9 mouse cellular contexts compared by ENCODE assay signal in the genomic region with DNA sequence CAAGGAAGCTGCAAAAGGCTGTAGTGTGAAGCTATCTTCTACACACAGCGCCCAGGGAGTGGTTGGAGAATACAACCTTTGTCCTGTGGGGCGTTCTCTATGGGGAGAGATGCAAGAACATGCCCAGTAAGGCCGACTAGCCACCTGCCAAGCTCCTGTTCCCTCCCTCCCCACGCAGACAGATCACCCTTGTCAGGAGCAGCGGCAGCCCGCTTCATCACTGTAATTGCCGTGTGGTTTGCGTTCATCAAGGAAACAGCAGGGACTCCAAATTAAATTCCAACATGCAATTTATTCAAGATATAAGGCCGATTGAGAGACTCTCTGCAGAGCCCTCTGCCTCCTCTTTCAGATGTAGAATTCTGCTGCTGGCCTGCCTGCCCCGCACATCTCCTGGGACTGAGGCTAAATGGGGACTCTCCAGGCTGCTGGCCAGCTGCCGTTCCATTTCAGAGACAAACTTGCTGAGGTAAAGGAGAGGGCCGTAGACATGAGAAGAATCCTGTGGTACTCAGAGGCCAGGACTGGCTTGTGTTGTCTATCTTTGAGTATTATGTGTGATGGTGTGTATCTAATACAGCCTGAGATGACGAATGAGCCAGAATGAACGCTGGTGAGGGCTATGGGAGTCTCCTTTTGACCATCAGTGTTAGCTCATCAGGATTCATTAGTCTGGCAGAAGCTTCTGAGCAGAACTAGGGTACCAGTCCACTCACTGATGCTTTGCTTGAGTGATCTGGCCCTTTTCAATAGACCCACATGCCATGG. TPM values are rescaled to one million over a fixed set of nuclear protein-coding genes. Genes with fewer than 3 reads are reported as not detected.
A peak's percentile ranks its signal among the peaks of the same experiment; 100 is the strongest.
DNase-seq lines count a peak whose midpoint lies in the region; ATAC-seq and TF ChIP-seq lines count a peak whose summit lies in the region.
"Had no signal": no experiment of that assay in that cellular context is flagged by ENCODE, and none has a peak within 500 bp of the region (broad histone marks: within the 10 kb centered on the region; RNA-seq: fewer than 3 reads in every experiment).

No protein-coding gene starts in this region.

- no peaks in the 10 kb centered on the region for H3K36me3 ChIP-seq in kidney, embryonic 16.5 days (ENCODE audit: insufficient read depth, low read length)
- H3K36me3 ChIP-seq in hindbrain, postnatal 0 days (ENCODE audit: insufficient read depth, low read length): no peaks in the 10 kb centered on the region
- H3K36me3 ChIP-seq in stomach, embryonic 15.5 days: no peaks in the 10 kb centered on the region
- H3K36me3 ChIP-seq: liver, embryonic 13.5 days had no signal

- H3K27me3 ChIP-seq in kidney, embryonic 16.5 days (ENCODE audit: insufficient read depth, low read length): no peaks in the 10 kb centered on the region
- H3K27me3 ChIP-seq in hindbrain, postnatal 0 days (ENCODE audit: insufficient read depth, low read length): no peaks in the 10 kb centered on the region
- no peaks in the 10 kb centered on the region for H3K27me3 ChIP-seq in stomach, embryonic 15.5 days (replicated peaks)
- H3K27me3 ChIP-seq: liver, embryonic 13.5 days had no signal

- whole genome bisulfite sequencing in kidney, embryonic 16.5 days: 82% methylated on average over 14 of the region's 14 CpGs
- 35% methylated on average over 14 of the region's 14 CpGs for WGBS in hindbrain, postnatal 0 days
- WGBS in stomach, embryonic 15.5 days: 79% methylated on average over 14 of the region's 14 CpGs

- ATAC-seq in cerebellum, adult (ENCODE audit: insufficient number of reproducible peaks, low FRiP score, low TSS enrichment): peak; percentile 80
- ATAC-seq in kidney, embryonic 16.5 days (ENCODE audit: low FRiP score, low TSS enrichment): no peak
- peak; percentile 55 for ATAC-seq in hindbrain, postnatal 0 days
- ATAC-seq in stomach, embryonic 15.5 days (ENCODE audit: insufficient read depth, low FRiP score, low read depth): 0 out of 2 replicates have a peak, but pooled peaks have one; percentile 27

- H3K9ac ChIP-seq in kidney, embryonic 16.5 days (replicated peaks; ENCODE audit: low read length): no peak overlapping the region
- H3K9ac ChIP-seq in hindbrain, postnatal 0 days (replicated peaks; ENCODE audit: low read length): no peak overlapping the region
- H3K9ac ChIP-seq in stomach, embryonic 15.5 days: no peak overlapping the region
- H3K9ac ChIP-seq: liver, embryonic 13.5 days had no signal

- DNase-seq in cerebellum, postnatal 4 days (ENCODE audit: low spot score in 2 of 2): no peak
- peak; percentile 49 for DNase-seq in kidney, adult 9 months
- DNase-seq in hindbrain, postnatal 0 days (ENCODE audit: low spot score): peak; percentile 64
- no peak for DNase-seq in thymus, postnatal 4 days
- DNase-seq in thymus, adult 18-20 months: no peak
- DNase-seq: liver, embryonic 13.5 days had no signal

- no peak for TF ChIP-seq CTCF in hindbrain, postnatal 0 days (IDR thresholded peaks at IDR 0.05; ENCODE audit: low read depth)

- H3K4me2 ChIP-seq in kidney, embryonic 16.5 days (replicated peaks; ENCODE audit: low read depth, low read length): no peak overlapping the region
- H3K4me2 ChIP-seq in hindbrain, postnatal 0 days (ENCODE audit: low read depth, low read length): no peak overlapping the region
- H3K4me2 ChIP-seq in stomach, embryonic 15.5 days: no peak overlapping the region
- H3K4me2 ChIP-seq: liver, embryonic 13.5 days had no signal

- H3K27ac ChIP-seq in kidney, embryonic 16.5 days (ENCODE audit: low read length): no peak overlapping the region
- H3K27ac ChIP-seq in hindbrain, postnatal 0 days: 0 out of 2 replicates have a peak overlapping the region, but pooled peaks have one; percentile 15
- no peak overlapping the region for H3K27ac ChIP-seq in stomach, embryonic 15.5 days
- H3K27ac ChIP-seq: liver, embryonic 13.5 days had no signal

- no peak overlapping the region for H3K4me3 ChIP-seq in kidney, embryonic 16.5 days (ENCODE audit: low read length)
- H3K4me3 ChIP-seq in hindbrain, postnatal 0 days (ENCODE audit: low read length): no peak overlapping the region
- H3K4me3 ChIP-seq in stomach, embryonic 15.5 days (replicated peaks): no peak overlapping the region
- H3K4me3 ChIP-seq: liver, embryonic 13.5 days had no signal

- H3K9me3 ChIP-seq in kidney, embryonic 16.5 days (ENCODE audit: low read length): no peaks in the 10 kb centered on the region
- H3K9me3 ChIP-seq in hindbrain, postnatal 0 days (ENCODE audit: low read length): no peaks in the 10 kb centered on the region
- no peaks in the 10 kb centered on the region for H3K9me3 ChIP-seq in stomach, embryonic 15.5 days
- H3K9me3 ChIP-seq: liver, embryonic 13.5 days had no signal

- no peaks in the 10 kb centered on the region; the same call in 1 of the 2 replicates for H3K4me1 ChIP-seq in kidney, embryonic 16.5 days (ENCODE audit: insufficient read depth, low read length)
- H3K4me1 ChIP-seq in hindbrain, postnatal 0 days (ENCODE audit: insufficient read depth, low read length): peaks cover 9% of the 10 kb centered on the region; the same call in 1 of the 2 replicates
- no peaks in the 10 kb centered on the region for H3K4me1 ChIP-seq in stomach, embryonic 15.5 days
- H3K4me1 ChIP-seq: liver, embryonic 13.5 days had no signal

RNA-seq across cellular contexts. Expression of a gene that starts 46.3 kb away (rescaled TPM):
- polyA plus RNA-seq in kidney, embryonic 16.5 days (2015; fragmentation: Nextera tagmentation; extraction: Ambion mirVana): 65.3 and 72.6 TPM in 2 replicates
- total RNA-seq in hindbrain, postnatal 0 days (2014; rRNA removed): 74.0 and 111 TPM in 2 replicates
- polyA plus RNA-seq in hindbrain, postnatal 0 days (2015; fragmentation: Nextera tagmentation; extraction: Ambion mirVana): 89.8 and 94.6 TPM in 2 replicates
- polyA plus RNA-seq in stomach, embryonic 15.5 days (2015; fragmentation: Nextera tagmentation; extraction: Ambion mirVana): 54.1 and 58.1 TPM in 2 replicates

RNA-seq across cellular contexts. Expression of a gene that starts 49.5 kb away (rescaled TPM):
- polyA plus RNA-seq in kidney, embryonic 16.5 days (2015; fragmentation: Nextera tagmentation; extraction: Ambion mirVana): 70.8 and 71.6 TPM in 2 replicates
- 5.7 and 8.0 TPM in 2 replicates for total RNA-seq in hindbrain, postnatal 0 days (2014; rRNA removed)
- polyA plus RNA-seq in hindbrain, postnatal 0 days (2015; fragmentation: Nextera tagmentation; extraction: Ambion mirVana): 3.6 and 4.8 TPM in 2 replicates
- polyA plus RNA-seq in stomach, embryonic 15.5 days (2015; fragmentation: Nextera tagmentation; extraction: Ambion mirVana): 9.5 and 9.8 TPM in 2 replicates

Comparison
In these comparisons a context has a peak if more than half of its experiments do, and no peak if none do; other contexts are left out.
1. DNase-seq: peak in kidney, adult 9 months (single experiment) and hindbrain, postnatal 0 days (single experiment); none in cerebellum, postnatal 4 days (0 of 2), thymus, postnatal 4 days (single experiment) and thymus, adult 18-20 months (0 of 2).